Mouse (Mus musculus): ENCODE data around the gene Slc2a5.

DNA sequence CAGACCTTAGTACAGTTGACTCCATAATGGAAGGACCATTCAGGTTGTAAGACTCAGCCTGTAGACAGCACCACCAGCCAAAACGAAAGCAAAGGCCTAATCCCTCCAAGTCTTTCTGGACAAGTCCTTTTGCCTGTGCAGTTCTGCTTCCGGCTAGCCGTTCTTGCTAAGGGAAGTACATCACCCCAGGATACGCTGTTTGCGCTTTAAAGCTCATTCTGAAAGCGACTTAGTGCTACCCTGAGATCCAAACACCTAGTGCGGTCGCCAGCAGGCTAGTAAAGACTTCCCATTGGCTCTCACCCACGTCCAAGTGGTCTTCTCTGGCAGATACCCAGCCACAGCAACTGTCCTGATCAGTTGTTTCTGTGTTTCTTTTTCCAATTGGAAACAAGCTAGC lies 8.7 kb upstream of the Slc2a5 start:
- no peak for TF ChIP-seq MEF2A (IDR thresholded peaks at IDR 0.05; ENCODE audit: extremely low read depth, insufficient replicate concordance, low read depth, low read length, poor library complexity, severe bottlenecking)
- no peak for TF ChIP-seq NELFE (IDR thresholded peaks at IDR 0.05; ENCODE audit: low read depth, low read length)
- no peak for TF ChIP-seq E2F4 (IDR thresholded peaks at IDR 0.05; ENCODE audit: borderline replicate concordance, low read depth, low read length)
- no peak for TF ChIP-seq ZNF384 (IDR thresholded peaks at IDR 0.05; ENCODE audit: low read depth, low read length)

Data from MEL (cell line).